Mouse (Mus musculus): ENCODE data around the gene Timm10b. TPM values are rescaled to one million over a fixed set of nuclear protein-coding genes. Genes with fewer than 3 reads are reported as not detected.

The Timm10b gene
- polyA plus RNA-seq, 1 experiment from 2014 or later = 182 TPM

DNA sequence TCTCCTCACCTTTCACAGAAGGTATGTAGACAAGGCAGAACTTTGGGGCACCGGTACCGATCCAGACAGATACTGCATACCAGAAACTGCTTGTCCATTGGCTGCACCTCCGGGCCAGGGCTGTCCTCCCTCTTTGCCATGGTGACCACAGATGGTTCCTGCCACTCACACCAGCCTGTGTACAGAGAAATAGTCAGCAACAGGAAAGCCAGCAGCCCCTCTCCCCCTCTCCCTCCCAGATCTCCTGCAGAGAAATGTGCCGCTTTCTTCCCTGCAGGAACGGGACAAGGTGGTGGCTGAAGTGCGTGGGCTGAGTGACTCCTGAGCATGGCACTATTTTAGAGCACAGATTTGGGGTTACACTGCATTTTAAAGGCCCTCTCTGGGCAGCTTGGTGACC lies 14.5 kb upstream of the Timm10b start:
- 85% methylated on average over 6 of the region's 6 CpGs for WGBS
- Histone ChIP-seq H3K4me2 (replicated peaks) (no peak overlapping the region), H3K4me1 (peaks cover 7% of the 10 kb centered on the region; the same call in 1 of the 2 replicates), H3K27ac (no peak overlapping the region), H3K36me3 (peaks cover 51% of the 10 kb centered on the region), H3K9ac (no peak overlapping the region), H3K9me3 (no peaks in the 10 kb centered on the region), H3K27me3 (no peaks in the 10 kb centered on the region), H3K4me3 (no peak overlapping the region)
- ATAC-seq (ENCODE audit: low FRiP score, low read depth) = no peak

DNA sequence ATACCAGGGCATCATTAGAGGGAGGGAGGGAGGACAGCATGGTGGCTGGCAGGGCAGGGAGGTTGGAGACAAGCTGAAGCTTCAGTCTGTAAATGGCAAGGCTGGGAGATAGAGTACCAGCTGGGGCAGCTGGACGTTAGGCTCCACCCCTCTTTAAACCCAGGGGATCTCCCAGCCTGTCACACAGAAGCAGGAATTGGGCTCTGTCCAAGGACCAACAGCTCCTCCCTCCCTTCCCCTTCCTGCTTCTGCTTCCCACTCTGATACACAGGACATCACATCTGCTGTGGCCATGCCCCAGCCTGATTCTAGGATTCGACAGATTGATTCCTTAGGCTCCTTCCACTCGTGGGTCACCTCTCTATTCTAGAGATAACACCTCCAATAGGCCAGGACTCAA lies 11.2 kb upstream of the Timm10b start:
- Histone ChIP-seq H3K27ac (no peak overlapping the region), H3K9me3 (no peaks in the 10 kb centered on the region), H3K4me2 (replicated peaks) (no peak overlapping the region), H3K36me3 (peaks cover 18% of the 10 kb centered on the region), H3K4me3 (no peak overlapping the region), H3K9ac (no peak overlapping the region), H3K27me3 (no peaks in the 10 kb centered on the region), H3K4me1 (peaks cover 16% of the 10 kb centered on the region)
- ATAC-seq (ENCODE audit: low FRiP score, low read depth) = no peak
- WGBS = 33% methylated on average over 3 of the region's 3 CpGs

DNA sequence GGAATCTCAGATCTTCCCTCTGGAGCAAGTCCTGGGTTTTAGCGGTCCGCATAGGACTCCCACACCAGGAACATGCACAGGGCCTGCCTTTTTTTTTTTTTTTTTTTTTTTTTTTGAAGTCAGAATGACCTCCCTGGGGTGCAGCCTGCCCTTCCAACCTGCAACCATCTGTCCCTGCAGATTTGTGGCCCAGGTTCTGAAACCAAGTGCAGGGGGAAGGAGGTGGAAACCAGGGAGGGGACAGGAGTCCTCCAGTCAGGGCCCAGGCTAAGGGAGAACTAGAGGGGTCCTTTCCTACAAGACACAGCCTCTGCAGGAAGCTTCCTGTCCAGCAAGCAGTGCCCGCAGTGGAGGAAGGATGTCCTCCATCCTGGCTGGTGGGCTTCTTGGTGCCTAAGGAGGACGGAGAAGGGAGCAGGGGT lies 7.3 kb upstream of the Timm10b start:
- 17% methylated on average over 4 of the region's 4 CpGs for WGBS
- no peaks in the 10 kb centered on the region for H3K27me3 ChIP-seq
- H3K4me2 ChIP-seq (replicated peaks) = peak overlapping the region; percentile 83
- no peaks in the 10 kb centered on the region for H3K9me3 ChIP-seq
- peaks cover 26% of the 10 kb centered on the region for H3K4me1 ChIP-seq
- ATAC-seq (ENCODE audit: low FRiP score, low read depth) = no peak
- H3K4me3 ChIP-seq = peak overlapping the region; percentile 84
- H3K27ac ChIP-seq = no peak overlapping the region
- peak overlapping the region; percentile 88 for H3K9ac ChIP-seq
- peaks cover 25% of the 10 kb centered on the region for H3K36me3 ChIP-seq

DNA sequence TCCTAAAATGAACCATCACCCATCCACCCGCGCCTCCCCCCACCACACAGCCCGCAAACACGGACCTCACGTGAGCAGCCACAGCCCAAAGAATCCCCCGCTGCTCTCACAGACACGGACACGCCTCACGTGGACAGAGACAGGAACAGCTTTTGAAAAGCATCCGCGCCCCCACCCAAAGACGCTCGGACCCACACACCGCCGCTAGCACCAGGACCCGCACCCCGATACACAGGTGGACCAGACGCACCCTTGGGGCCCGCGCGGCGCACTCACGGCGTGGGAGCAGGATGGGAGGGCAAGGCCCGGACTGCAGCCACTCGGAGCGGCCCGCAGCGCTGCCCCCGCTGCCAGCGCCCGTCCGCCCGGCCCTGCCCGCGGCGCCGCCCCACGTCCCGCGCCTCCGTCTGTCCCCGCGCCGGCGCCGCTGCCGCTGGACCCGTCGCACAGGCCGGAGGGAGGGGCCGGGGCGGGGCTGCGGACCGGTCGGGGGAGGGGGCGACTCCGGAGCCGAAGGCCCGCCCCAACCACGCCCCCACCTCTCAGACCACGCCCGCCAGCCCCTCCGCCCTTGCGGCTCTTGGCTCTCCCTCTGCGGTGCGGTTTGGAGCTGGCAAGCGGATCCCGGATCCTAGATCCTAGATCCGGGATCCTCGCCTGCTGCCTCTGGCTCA lies 6.6 kb upstream of the Timm10b start, which contains the start of gene Trim3:
Gene Trim3 (minus strand): TSS at position 445 of the 674 bp plus-strand sequence.
- WGBS = under 1% methylated on average over 61 of the region's 71 CpGs
- Histone ChIP-seq H3K9ac (peak within 1 kb of the TSS; percentile 88), H3K4me1 (peaks cover 26% of the 10 kb centered on the region), H3K4me2 (replicated peaks) (peak within 1 kb of the TSS; percentile 83), H3K36me3 (peaks cover 32% of the 10 kb centered on the region), H3K27ac (peak within 1 kb of the TSS; percentile 77), H3K27me3 (no peaks in the 10 kb centered on the region), H3K9me3 (no peaks in the 10 kb centered on the region), H3K4me3 (peak within 1 kb of the TSS; percentile 84)
- ATAC-seq (ENCODE audit: low FRiP score, low read depth) = peak; percentile 92

DNA sequence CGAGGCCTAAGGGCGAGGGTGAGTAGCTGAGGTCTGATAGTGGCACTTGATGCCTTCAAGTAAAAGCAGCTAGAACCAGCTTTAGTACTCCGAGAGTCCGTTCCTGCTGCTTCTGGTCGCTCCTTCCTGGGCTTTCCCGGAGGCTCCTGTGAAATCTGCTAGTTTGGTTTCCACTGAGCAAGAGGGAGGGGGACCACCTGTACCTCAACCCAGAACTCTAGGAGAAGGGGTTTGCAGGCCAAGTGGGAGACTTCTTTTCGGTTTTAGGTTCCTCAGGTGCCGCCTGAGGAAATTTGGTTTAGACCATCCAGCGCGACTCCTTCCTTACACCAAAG lies 6.1 kb upstream of the Timm10b start:
- Histone ChIP-seq H3K4me2 (replicated peaks) (peak overlapping the region; percentile 83), H3K4me3 (peak overlapping the region; percentile 84), H3K4me1 (peaks cover 28% of the 10 kb centered on the region), H3K9ac (peak overlapping the region; percentile 88), H3K27ac (peak overlapping the region; percentile 77), H3K27me3 (no peaks in the 10 kb centered on the region), H3K9me3 (no peaks in the 10 kb centered on the region), H3K36me3 (peaks cover 38% of the 10 kb centered on the region)
- 2% methylated on average over 10 of the region's 10 CpGs for WGBS
- ATAC-seq (ENCODE audit: low FRiP score, low read depth) = peak; percentile 62

DNA sequence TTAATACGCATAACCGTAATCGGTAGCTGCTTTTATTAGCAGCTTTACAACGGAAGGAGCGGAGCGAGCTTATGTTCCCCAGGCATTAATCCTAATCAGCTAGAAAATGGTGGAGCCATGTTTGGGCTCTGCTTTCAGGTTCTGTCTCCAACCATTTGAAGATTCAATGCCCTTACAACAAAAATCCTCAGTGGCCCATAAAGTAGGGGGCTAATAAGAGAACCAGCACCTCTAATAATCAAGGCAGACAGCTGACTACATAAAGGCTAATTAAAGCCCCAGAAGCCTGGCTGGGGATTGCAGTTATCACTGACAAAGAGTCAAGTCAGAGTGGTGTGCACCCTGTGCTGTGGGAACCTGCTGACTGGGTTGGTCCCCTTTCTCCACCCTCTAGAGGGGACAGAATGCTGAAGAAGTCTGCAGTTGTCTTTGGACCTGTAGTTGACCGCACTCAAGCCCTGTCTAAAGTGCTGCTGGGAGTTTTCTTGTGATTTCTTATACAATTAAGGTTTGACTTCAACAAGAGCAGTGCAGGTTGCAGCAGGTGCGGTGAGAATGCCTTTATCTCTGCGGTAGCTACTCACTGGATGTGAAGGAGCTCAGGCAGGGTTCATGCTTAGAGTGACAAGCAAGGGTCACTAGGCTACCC lies 5.5 kb upstream of the Timm10b start:
- peak overlapping the region; percentile 19; the same call in 1 of the 2 replicates for H3K9ac ChIP-seq
- no peaks in the 10 kb centered on the region for H3K9me3 ChIP-seq
- no peak for ATAC-seq (ENCODE audit: low FRiP score, low read depth)
- H3K4me3 ChIP-seq = peak overlapping the region; percentile 84
- H3K27ac ChIP-seq = peak overlapping the region; percentile 77; the same call in 1 of the 2 replicates
- WGBS = 46% methylated on average over 9 of the region's 9 CpGs
- H3K4me1 ChIP-seq = peaks cover 29% of the 10 kb centered on the region
- no peaks in the 10 kb centered on the region for H3K27me3 ChIP-seq
- peak overlapping the region; percentile 83 for H3K4me2 ChIP-seq (replicated peaks)
- H3K36me3 ChIP-seq = peaks cover 39% of the 10 kb centered on the region

DNA sequence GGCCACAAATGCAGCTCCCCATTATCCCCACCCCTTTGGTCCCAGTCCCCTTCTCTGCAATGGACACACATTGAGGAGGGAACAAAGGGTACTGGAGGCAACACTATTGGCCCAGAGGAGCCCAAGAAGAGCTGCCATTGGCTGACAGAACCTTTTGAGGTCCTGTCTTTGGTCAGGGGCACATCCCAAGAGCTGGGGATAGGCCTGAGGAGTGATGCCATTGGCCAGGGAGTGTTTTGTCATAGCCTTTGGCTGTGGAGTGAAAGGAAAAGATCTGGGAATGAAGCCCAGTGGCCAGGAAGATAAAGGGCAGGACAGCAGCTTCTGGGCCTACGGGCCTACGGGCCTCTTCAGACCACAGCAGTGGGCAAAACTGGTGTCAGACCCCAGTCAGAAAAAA lies 4.1 kb upstream of the Timm10b start:
- Histone ChIP-seq H3K4me3 (no peak overlapping the region), H3K9ac (0 out of 2 replicates have a peak overlapping the region, but pooled peaks have one; percentile 9), H3K27me3 (no peaks in the 10 kb centered on the region), H3K9me3 (no peaks in the 10 kb centered on the region), H3K4me2 (replicated peaks) (no peak overlapping the region), H3K27ac (no peak overlapping the region), H3K4me1 (peaks cover 33% of the 10 kb centered on the region), H3K36me3 (peaks cover 39% of the 10 kb centered on the region)
- no peak for ATAC-seq (ENCODE audit: low FRiP score, low read depth)
- WGBS = 98% methylated on average over 2 of the region's 2 CpGs

DNA sequence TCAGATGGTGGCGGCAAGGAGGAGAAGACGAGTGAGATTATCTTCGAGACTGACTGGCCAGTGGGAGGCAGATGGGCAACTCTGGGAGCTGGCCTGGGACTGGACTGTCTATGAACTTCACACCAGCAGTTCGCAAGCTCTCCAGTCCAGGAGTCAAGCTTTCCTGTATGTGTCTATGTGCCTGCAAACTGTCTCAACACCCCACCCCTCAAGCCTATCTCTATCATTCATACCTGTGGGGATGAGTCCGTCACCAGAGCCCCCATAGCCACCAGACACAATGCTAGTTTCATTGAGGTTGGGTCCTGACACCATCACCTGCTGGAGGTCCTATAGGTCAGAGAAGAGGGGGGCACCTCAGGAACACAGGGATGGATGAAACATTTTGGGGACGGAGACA lies 1.1 kb upstream of the Timm10b start:
- Histone ChIP-seq H3K27ac (no peak overlapping the region), H3K4me2 (replicated peaks) (peak overlapping the region; percentile 94; the same call in 1 of the 2 replicates), H3K9ac (peak overlapping the region; percentile 93; the same call in 1 of the 2 replicates), H3K4me3 (peak overlapping the region; percentile 79; the same call in 1 of the 2 replicates), H3K9me3 (no peaks in the 10 kb centered on the region), H3K36me3 (peaks cover 47% of the 10 kb centered on the region), H3K27me3 (no peaks in the 10 kb centered on the region), H3K4me1 (peaks cover 35% of the 10 kb centered on the region)
- 96% methylated on average over 6 of the region's 6 CpGs for WGBS
- ATAC-seq (ENCODE audit: low FRiP score, low read depth) = no peak

DNA sequence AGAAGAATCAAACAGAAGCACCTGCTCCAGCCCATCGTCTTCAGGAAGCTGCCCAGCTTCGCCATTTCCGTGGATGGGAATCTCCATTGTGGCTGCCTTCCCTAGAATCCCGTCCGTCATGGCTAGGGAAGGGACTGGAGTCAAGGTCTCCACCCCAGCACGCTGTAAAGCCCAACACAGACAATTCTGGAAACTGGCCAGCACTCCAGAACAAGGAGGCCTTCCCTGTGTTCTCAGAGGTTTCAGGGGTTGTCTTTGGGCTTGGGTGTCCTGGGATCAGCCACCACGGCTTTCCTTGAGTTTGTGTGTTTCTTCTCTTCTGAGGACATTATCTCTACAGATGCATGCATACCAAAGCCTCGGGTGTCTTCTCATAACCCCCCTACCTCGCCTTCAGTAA lies 552 bp upstream of the Timm10b start:
- peaks cover 52% of the 10 kb centered on the region for H3K36me3 ChIP-seq

DNA sequence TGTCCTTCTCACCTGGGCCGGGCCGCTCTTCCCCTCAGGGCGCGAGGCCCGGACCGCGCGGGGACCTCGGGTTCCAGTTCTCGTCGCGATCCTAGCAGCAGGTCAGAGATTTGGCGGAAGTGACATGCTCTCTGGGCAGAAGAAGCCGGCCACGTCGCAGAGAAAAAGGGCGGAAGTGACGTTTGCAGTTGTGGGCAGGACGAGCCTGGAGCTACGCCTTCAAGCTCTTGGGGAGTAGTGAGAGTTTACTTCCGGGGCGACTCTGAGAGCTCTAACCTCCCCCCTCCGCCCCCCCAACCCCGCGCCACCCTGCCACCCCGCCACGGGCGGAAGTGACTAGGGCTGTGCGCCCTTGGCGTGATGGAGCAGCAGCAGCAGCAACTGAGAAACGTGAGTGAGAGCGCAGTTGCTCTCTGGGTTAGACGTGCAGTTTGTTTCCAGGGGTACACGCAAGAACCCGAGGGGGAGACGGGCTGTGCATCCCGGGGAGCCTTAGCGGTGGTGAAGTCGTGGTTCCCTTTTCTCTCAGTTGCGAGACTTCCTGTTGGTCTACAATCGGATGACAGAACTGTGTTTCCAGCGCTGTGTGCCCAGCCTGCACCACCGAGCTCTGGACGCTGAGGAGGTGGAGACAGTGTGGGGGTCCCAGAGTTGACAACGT lies 507 bp downstream of the Timm10b start, which contains the start of the genes Arfip2 and Gm45799:
Gene Arfip2 (minus strand): TSS at position 184 of the 661 bp plus-strand sequence.
Gene Gm45799 (plus strand): TSS at position 320 of the 661 bp plus-strand sequence.
- peak within 1 kb of the TSS; percentile 93 for H3K9ac ChIP-seq
- H3K27me3 ChIP-seq = no peaks in the 10 kb centered on the region
- peaks cover 53% of the 10 kb centered on the region for H3K36me3 ChIP-seq
- peak; percentile 96 for ATAC-seq (ENCODE audit: low FRiP score, low read depth)
- peak within 1 kb of the TSS; percentile 82 for H3K27ac ChIP-seq
- H3K9me3 ChIP-seq = no peaks in the 10 kb centered on the region
- peaks cover 25% of the 10 kb centered on the region for H3K4me1 ChIP-seq
- H3K4me3 ChIP-seq = peak within 1 kb of the TSS; percentile 79
- WGBS = under 1% methylated on average over 45 of the region's 45 CpGs
- peak within 1 kb of the TSS; percentile 94 for H3K4me2 ChIP-seq (replicated peaks)

More for the DNA sequence above, 552 bp upstream of the Timm10b start:
- H3K9ac ChIP-seq = peak overlapping the region; percentile 93
- H3K9me3 ChIP-seq = no peaks in the 10 kb centered on the region
- H3K4me2 ChIP-seq (replicated peaks) = peak overlapping the region; percentile 94
- WGBS = 76% methylated on average over 9 of the region's 9 CpGs
- H3K4me1 ChIP-seq = peaks cover 29% of the 10 kb centered on the region
- H3K27ac ChIP-seq = no peak overlapping the region
- H3K27me3 ChIP-seq = no peaks in the 10 kb centered on the region
- H3K4me3 ChIP-seq = peak overlapping the region; percentile 79
- ATAC-seq (ENCODE audit: low FRiP score, low read depth) = no peak

DNA sequence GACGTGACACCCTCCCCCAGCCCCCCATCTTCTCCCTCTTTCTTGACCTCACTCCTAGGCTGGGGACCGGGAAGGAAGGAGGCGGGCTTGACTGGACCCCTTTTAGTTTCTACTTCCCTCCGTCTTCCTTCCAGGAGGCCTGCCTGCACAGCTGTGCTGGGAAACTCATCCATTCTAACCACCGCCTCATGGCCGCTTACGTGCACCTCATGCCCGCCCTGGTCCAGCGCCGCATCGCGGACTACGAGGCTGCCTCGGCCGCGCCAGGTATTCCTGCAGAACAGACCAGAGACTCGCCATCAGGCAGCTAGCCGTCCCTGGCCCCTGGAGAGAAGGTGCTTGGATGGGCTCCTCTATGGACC lies 1.0 kb downstream of the Timm10b start:
- no peaks in the 10 kb centered on the region for H3K27me3 ChIP-seq
- H3K9ac ChIP-seq = peak overlapping the region; percentile 93
- peak overlapping the region; percentile 79 for H3K4me3 ChIP-seq
- no peaks in the 10 kb centered on the region for H3K9me3 ChIP-seq
- H3K4me2 ChIP-seq (replicated peaks) = peak overlapping the region; percentile 94
- WGBS = 0% methylated on average over 18 of the region's 18 CpGs
- H3K27ac ChIP-seq = peak overlapping the region; percentile 82
- peak; percentile 17; the same call in 1 of the 2 replicates for ATAC-seq (ENCODE audit: low FRiP score, low read depth)
- H3K4me1 ChIP-seq = peaks cover 25% of the 10 kb centered on the region
- H3K36me3 ChIP-seq = peaks cover 49% of the 10 kb centered on the region

DNA sequence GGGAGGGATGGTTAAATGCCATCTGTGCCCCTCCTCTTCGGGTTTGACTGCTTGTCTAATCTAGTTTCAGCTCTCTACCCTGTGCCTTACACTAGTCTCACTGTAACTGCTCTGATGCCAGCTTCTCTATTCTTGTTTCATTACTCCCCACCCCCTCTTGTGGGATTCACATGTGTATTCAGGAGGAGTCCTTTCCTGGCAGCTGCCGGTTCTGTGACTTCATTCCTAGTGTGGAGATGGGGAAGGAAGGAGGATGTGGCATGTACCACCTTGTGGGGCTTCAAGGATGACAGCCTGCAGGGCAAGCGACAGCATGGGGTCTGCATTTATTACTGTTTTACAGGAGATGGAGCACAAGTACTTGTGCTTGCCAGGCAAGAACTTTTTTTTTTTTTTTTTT lies 2.1 kb downstream of the Timm10b start:
- peak overlapping the region; percentile 93 for H3K9ac ChIP-seq
- ATAC-seq (ENCODE audit: low FRiP score, low read depth) = no peak
- H3K27me3 ChIP-seq = no peaks in the 10 kb centered on the region
- H3K4me1 ChIP-seq = peaks cover 25% of the 10 kb centered on the region
- H3K9me3 ChIP-seq = no peaks in the 10 kb centered on the region
- no peak overlapping the region for H3K27ac ChIP-seq
- H3K4me2 ChIP-seq (replicated peaks) = peak overlapping the region; percentile 94
- H3K4me3 ChIP-seq = peak overlapping the region; percentile 79; the same call in 1 of the 2 replicates
- 82% methylated on average over 3 of the region's 3 CpGs for WGBS
- peaks cover 43% of the 10 kb centered on the region for H3K36me3 ChIP-seq

Measured in limb, embryonic 13.5 days (tissue).